Mouse (Mus musculus): ENCODE data around the gene Slc40a1. TPM values are rescaled to one million over a fixed set of nuclear protein-coding genes. Genes with fewer than 3 reads are reported as not detected.
A peak's percentile ranks its signal among the peaks of the same experiment; 100 is the strongest.

Slc40a1 gene
- polyA plus RNA-seq (2014; fragmentation: Nextera tagmentation; extraction: Ambion mirVana), result 109 and 120 TPM in 2 replicates

- 0 out of 2 replicates have a peak, but pooled peaks cover 8% of the 10 kb centered on the region for H3K4me1 ChIP-seq (replicated peaks; ENCODE audit: control insufficient read depth, insufficient read depth, low read length)
- DNase-seq (ENCODE audit: low spot score) (no peak), ATAC-seq (replicated peaks; ENCODE audit: low FRiP score, low TSS enrichment, low read depth) (no peak; the same call in 1 of the 2 replicates)
- H3K27me3 ChIP-seq (replicated peaks; ENCODE audit: control insufficient read depth, insufficient read depth, low read length), result peaks cover 10% of the 10 kb centered on the region; the same call in 1 of the 2 replicates
- H3K9ac ChIP-seq (ENCODE audit: low read length), result peak within 1 kb of the TSS; percentile 42
- H3K9me3 ChIP-seq (ENCODE audit: control insufficient read depth, low read length), result no peaks in the 10 kb centered on the region
- H3K4me2 ChIP-seq (ENCODE audit: low read length), result peak within 1 kb of the TSS; percentile 94
- H3K36me3 ChIP-seq (ENCODE audit: control insufficient read depth, insufficient read depth, low read length), result no peaks in the 10 kb centered on the region
- WGBS, result 29% methylated on average over 9 of the region's 9 CpGs
- H3K27ac ChIP-seq (ENCODE audit: low read depth), result peak within 1 kb of the TSS; percentile 60
- peak within 1 kb of the TSS; percentile 76 for H3K4me3 ChIP-seq (ENCODE audit: low read depth, low read length)
Observed at GRCm38 (mm10) chr1:45926393-45926763, at the start of gene Slc40a1. TSS of gene Slc40a1 (minus strand) at chr1:45926523.

GRCm38 (mm10) chr1:45971314-45971713 lies 45.0 kb upstream of the Slc40a1 start:
- DNase-seq (ENCODE audit: low spot score), result no peak
- Histone ChIP-seq H3K9ac (ENCODE audit: low read length) (no peak overlapping the region), H3K4me2 (ENCODE audit: low read length) (no peak overlapping the region), H3K9me3 (ENCODE audit: control insufficient read depth, low read length) (no peaks in the 10 kb centered on the region), H3K4me1 (replicated peaks; ENCODE audit: control insufficient read depth, insufficient read depth, low read length) (no peaks in the 10 kb centered on the region), H3K4me3 (ENCODE audit: low read depth, low read length) (no peak overlapping the region), H3K27ac (ENCODE audit: low read depth) (no peak overlapping the region), H3K27me3 (replicated peaks; ENCODE audit: control insufficient read depth, insufficient read depth, low read length) (no peaks in the 10 kb centered on the region), H3K36me3 (ENCODE audit: control insufficient read depth, insufficient read depth, low read length) (no peaks in the 10 kb centered on the region)
- no peak for ATAC-seq (replicated peaks; ENCODE audit: low FRiP score, low TSS enrichment, low read depth)
- WGBS, result 83% methylated on average over 4 of the region's 4 CpGs

DNA sequence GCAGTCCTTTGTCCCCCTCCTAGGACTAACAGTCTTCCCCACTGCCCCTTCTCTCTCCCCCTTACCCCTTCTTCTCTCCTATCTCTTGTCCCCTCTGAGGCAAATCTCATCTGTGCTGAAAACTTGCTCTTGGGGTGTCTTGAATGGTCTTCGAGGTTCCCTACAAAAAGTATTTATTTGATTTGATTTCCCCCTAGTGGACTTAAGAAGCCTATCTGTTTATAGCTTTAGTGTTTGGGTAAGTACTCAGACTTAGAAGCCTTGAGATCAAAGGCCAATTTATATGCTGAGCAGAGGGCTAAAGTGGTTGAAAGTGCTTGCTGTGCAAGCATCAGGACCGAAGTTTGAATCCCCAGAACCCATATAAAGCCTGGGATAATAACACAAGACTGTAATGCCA lies 22.7 kb upstream of the Slc40a1 start:
- no peak for DNase-seq (ENCODE audit: low spot score)
- Histone ChIP-seq H3K4me2 (ENCODE audit: low read length) (no peak overlapping the region), H3K27me3 (replicated peaks; ENCODE audit: control insufficient read depth, insufficient read depth, low read length) (no peaks in the 10 kb centered on the region), H3K27ac (ENCODE audit: low read depth) (no peak overlapping the region), H3K4me1 (replicated peaks; ENCODE audit: control insufficient read depth, insufficient read depth, low read length) (no peaks in the 10 kb centered on the region), H3K36me3 (ENCODE audit: control insufficient read depth, insufficient read depth, low read length) (no peaks in the 10 kb centered on the region), H3K9me3 (ENCODE audit: control insufficient read depth, low read length) (no peaks in the 10 kb centered on the region), H3K4me3 (ENCODE audit: low read depth, low read length) (no peak overlapping the region), H3K9ac (ENCODE audit: low read length) (no peak overlapping the region)
- WGBS, result 58% methylated on average over 2 of the region's 2 CpGs
- ATAC-seq (replicated peaks; ENCODE audit: low FRiP score, low TSS enrichment, low read depth), result no peak

- no peak overlapping the region for H3K4me3 ChIP-seq (ENCODE audit: low read depth, low read length)
- H3K4me1 ChIP-seq (replicated peaks; ENCODE audit: control insufficient read depth, insufficient read depth, low read length), result no peaks in the 10 kb centered on the region
- H3K9me3 ChIP-seq (ENCODE audit: control insufficient read depth, low read length), result no peaks in the 10 kb centered on the region
- WGBS, result 73% methylated on average over 1 of the region's 1 CpGs
- H3K27ac ChIP-seq (ENCODE audit: low read depth), result no peak overlapping the region
- H3K9ac ChIP-seq (ENCODE audit: low read length), result no peak overlapping the region
- no peaks in the 10 kb centered on the region for H3K27me3 ChIP-seq (replicated peaks; ENCODE audit: control insufficient read depth, insufficient read depth, low read length)
- H3K36me3 ChIP-seq (ENCODE audit: control insufficient read depth, insufficient read depth, low read length), result no peaks in the 10 kb centered on the region
- no peak overlapping the region for H3K4me2 ChIP-seq (ENCODE audit: low read length)
- DNase-seq (ENCODE audit: low spot score) (no peak), ATAC-seq (replicated peaks; ENCODE audit: low FRiP score, low TSS enrichment, low read depth) (no peak)
Observed at GRCm38 (mm10) chr1:45947843-45948242, 21.5 kb upstream of the Slc40a1 start.

- H3K27ac ChIP-seq (ENCODE audit: low read depth), result no peak overlapping the region
- H3K4me2 ChIP-seq (ENCODE audit: low read length), result no peak overlapping the region
- no peak overlapping the region for H3K4me3 ChIP-seq (ENCODE audit: low read depth, low read length)
- no peak for ATAC-seq (replicated peaks; ENCODE audit: low FRiP score, low TSS enrichment, low read depth)
- no peak for DNase-seq (ENCODE audit: low spot score)
- 0 out of 2 replicates have a peak, but pooled peaks cover 2% of the 10 kb centered on the region for H3K4me1 ChIP-seq (replicated peaks; ENCODE audit: control insufficient read depth, insufficient read depth, low read length)
- H3K36me3 ChIP-seq (ENCODE audit: control insufficient read depth, insufficient read depth, low read length), result no peaks in the 10 kb centered on the region
- no peak overlapping the region for H3K9ac ChIP-seq (ENCODE audit: low read length)
- H3K27me3 ChIP-seq (replicated peaks; ENCODE audit: control insufficient read depth, insufficient read depth, low read length), result peaks cover 9% of the 10 kb centered on the region; the same call in 1 of the 2 replicates
- no peaks in the 10 kb centered on the region for H3K9me3 ChIP-seq (ENCODE audit: control insufficient read depth, low read length)
Observed at GRCm38 (mm10) chr1:45931127-45931526, 4.8 kb upstream of the Slc40a1 start.

- no peak overlapping the region for H3K9ac ChIP-seq (ENCODE audit: low read length)
- 58% methylated on average over 3 of the region's 3 CpGs for WGBS
- H3K9me3 ChIP-seq (ENCODE audit: control insufficient read depth, low read length), result no peaks in the 10 kb centered on the region
- no peak overlapping the region for H3K4me3 ChIP-seq (ENCODE audit: low read depth, low read length)
- no peak overlapping the region for H3K4me2 ChIP-seq (ENCODE audit: low read length)
- H3K36me3 ChIP-seq (ENCODE audit: control insufficient read depth, insufficient read depth, low read length), result no peaks in the 10 kb centered on the region
- no peak overlapping the region for H3K27ac ChIP-seq (ENCODE audit: low read depth)
- 0 out of 2 replicates have a peak, but pooled peaks cover 8% of the 10 kb centered on the region for H3K4me1 ChIP-seq (replicated peaks; ENCODE audit: control insufficient read depth, insufficient read depth, low read length)
- no peak for ATAC-seq (replicated peaks; ENCODE audit: low FRiP score, low TSS enrichment, low read depth)
- DNase-seq (ENCODE audit: low spot score), result no peak
- H3K27me3 ChIP-seq (replicated peaks; ENCODE audit: control insufficient read depth, insufficient read depth, low read length), result peaks cover 10% of the 10 kb centered on the region; the same call in 1 of the 2 replicates
Observed at GRCm38 (mm10) chr1:45926911-45927310, 588 bp upstream of the Slc40a1 start.

DNA sequence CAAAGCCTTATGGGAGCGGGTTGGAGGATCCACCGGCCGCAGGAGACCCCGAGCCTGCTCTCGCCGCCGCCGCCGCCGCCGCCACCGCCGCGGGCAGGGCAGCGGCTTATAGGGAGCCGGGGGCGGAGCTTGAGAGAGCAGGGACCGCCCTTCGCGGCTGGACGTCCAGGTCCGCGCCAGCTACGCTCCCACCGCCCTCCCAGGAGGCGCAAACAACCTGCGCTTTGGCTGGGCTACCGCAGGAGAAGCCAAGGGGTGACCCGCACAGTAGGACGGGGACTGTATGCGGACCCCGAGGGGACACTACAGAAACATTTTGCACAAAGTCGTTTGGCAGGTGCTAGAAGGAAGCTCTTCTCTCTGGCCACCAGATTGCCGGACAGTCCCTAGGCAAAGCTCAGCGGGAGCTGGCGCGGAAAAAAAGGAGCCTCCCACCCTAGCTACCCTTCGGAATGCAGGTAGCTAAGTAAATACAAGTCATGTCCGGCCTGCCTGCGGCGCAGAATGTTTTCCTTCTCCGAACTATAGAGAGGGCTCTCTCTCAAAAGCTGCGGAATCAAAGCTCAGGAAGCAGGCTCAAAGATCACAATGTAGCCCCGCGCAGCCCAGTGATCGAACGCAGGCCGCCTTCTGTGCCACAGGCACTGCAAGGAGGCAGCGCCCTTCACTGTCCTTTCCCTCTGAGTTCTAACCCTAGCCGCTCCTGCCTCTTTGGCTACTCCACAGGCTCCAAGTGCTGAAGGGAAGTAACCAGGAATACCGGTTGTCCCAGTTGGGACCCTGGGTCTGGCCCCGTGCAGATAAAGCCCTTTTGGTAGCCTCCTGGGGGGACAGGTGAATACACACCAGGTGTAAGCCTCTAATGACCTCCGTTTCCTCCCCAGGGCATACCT lies 577 bp downstream of the Slc40a1 start:
- H3K27me3 ChIP-seq (replicated peaks; ENCODE audit: control insufficient read depth, insufficient read depth, low read length), result peaks cover 10% of the 10 kb centered on the region; the same call in 1 of the 2 replicates
- peak; percentile 95 for ATAC-seq (replicated peaks; ENCODE audit: low FRiP score, low TSS enrichment, low read depth)
- WGBS, result under 1% methylated on average over 51 of the region's 53 CpGs
- peak overlapping the region; percentile 42 for H3K9ac ChIP-seq (ENCODE audit: low read length)
- H3K27ac ChIP-seq (ENCODE audit: low read depth), result peak overlapping the region; percentile 60
- H3K36me3 ChIP-seq (ENCODE audit: control insufficient read depth, insufficient read depth, low read length), result no peaks in the 10 kb centered on the region
- H3K9me3 ChIP-seq (ENCODE audit: control insufficient read depth, low read length), result no peaks in the 10 kb centered on the region
- peak; percentile 87 for DNase-seq (ENCODE audit: low spot score)
- H3K4me2 ChIP-seq (ENCODE audit: low read length), result peak overlapping the region; percentile 94
- H3K4me1 ChIP-seq (replicated peaks; ENCODE audit: control insufficient read depth, insufficient read depth, low read length), result 0 out of 2 replicates have a peak, but pooled peaks cover 8% of the 10 kb centered on the region
- H3K4me3 ChIP-seq (ENCODE audit: low read depth, low read length), result peak overlapping the region; percentile 76

DNA sequence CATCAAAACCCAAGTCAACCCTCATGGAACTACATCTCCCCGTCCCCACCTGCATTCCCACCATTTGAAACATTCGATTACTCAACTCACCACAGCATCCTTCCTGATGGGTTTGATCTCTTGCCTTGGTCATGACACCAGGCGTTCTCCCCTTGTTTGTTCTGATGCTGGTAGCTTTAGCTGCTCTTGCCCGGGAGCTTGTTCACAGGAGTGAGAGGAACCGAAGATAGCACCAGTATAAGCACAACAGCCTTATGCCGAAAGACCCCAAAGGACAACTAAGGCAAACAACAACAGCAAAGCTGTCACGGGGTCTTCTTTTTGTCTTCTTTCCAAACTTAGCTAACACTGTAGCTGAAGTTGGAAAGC lies 1.2 kb downstream of the Slc40a1 start:
- Histone ChIP-seq H3K4me3 (ENCODE audit: low read depth, low read length) (peak overlapping the region; percentile 76), H3K27me3 (replicated peaks; ENCODE audit: control insufficient read depth, insufficient read depth, low read length) (peaks cover 10% of the 10 kb centered on the region; the same call in 1 of the 2 replicates), H3K4me1 (replicated peaks; ENCODE audit: control insufficient read depth, insufficient read depth, low read length) (0 out of 2 replicates have a peak, but pooled peaks cover 8% of the 10 kb centered on the region), H3K9me3 (ENCODE audit: control insufficient read depth, low read length) (no peaks in the 10 kb centered on the region), H3K36me3 (ENCODE audit: control insufficient read depth, insufficient read depth, low read length) (no peaks in the 10 kb centered on the region), H3K4me2 (ENCODE audit: low read length) (peak overlapping the region; percentile 94), H3K9ac (ENCODE audit: low read length) (peak overlapping the region; percentile 42), H3K27ac (ENCODE audit: low read depth) (peak overlapping the region; percentile 60; the same call in 1 of the 2 replicates)
- DNase-seq (ENCODE audit: low spot score), result no peak
- peak; percentile 16 for ATAC-seq (replicated peaks; ENCODE audit: low FRiP score, low TSS enrichment, low read depth)
- WGBS, result 6% methylated on average over 7 of the region's 7 CpGs

All from intestine, embryonic 14.5 days (tissue).